Mouse (Mus musculus): ENCODE measurements around the gene Gm20721. TPM values are rescaled to one million over a fixed set of nuclear protein-coding genes. Genes with fewer than 3 reads are reported as not detected.

Gene Gm20721
- polyA plus RNA-seq, 1 experiment from 2014 or later: 8.6 TPM

DNA sequence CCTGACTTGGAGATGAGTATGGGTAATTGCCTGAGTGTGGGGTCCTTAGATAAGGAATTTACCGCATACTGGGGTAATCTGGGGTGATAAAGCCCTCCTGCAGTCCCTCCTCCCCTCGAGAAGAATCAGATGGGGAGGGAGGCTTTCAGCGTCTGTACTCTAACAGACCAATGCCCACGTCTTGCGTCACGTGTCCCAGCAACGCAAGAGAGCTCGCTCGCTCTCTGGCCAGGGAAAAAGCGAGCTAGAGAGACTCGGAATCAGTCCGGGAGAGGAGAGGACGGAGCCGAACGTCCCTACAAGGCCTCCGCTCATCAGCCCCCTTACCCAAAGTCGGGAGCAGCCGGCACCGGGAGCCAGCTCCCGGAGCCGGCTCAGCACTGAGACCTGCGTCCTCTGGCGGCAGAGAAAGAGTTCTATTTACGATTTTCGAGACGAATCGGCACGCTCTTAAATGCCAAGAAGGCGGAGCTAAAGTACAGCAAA is 49.4 kb downstream of the Gm20721 start:
- DNase-seq (ENCODE audit: low spot score) (peak; percentile 70), ATAC-seq (ENCODE audit: low FRiP score) (no peak)
- peaks cover 41% of the 10 kb centered on the region for H3K27me3 ChIP-seq (ENCODE audit: control insufficient read depth, insufficient read depth, low read length)
- no peak overlapping the region for H3K27ac ChIP-seq
- no peak overlapping the region for H3K9ac ChIP-seq
- peak overlapping the region; percentile 5; the same call in 1 of the 2 replicates for H3K4me3 ChIP-seq (replicated peaks; ENCODE audit: low read length)
- peaks cover 9% of the 10 kb centered on the region; the same call in 1 of the 2 replicates for H3K4me1 ChIP-seq (replicated peaks; ENCODE audit: control insufficient read depth, insufficient read depth, low read length)
- no peaks in the 10 kb centered on the region for H3K36me3 ChIP-seq (replicated peaks; ENCODE audit: control insufficient read depth, insufficient read depth)
- H3K4me2 ChIP-seq (replicated peaks): peak overlapping the region; percentile 60
- WGBS: 56% methylated on average over 29 of the region's 29 CpGs
- H3K9me3 ChIP-seq (ENCODE audit: control insufficient read depth, low read length): peaks cover 65% of the 10 kb centered on the region

DNA sequence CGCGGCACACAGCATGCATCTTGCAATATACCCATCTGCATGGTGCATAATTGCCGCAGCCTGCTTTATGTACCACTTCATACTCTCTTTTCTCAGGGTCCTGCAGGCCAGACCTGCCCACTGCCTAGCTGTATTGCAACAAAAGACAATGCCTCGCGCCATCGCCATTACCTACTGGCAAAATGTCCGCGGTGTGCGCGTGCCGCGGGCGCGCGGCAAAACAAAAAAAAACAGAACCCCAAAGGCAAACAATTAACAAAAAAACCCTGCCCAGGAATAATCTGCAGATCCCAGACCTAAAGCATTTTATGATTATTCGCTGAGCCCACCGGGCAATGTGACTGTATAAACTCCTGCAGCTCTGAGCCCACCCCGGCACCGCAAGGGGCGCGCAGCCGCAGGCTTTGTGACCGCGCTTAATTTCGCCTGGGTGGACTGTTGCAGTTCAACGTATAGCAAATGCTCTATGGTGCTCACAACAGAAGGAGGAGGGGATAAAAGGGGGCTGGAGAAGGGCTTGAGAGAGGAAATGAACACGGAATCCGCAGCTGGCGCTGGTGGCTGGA is 50.5 kb downstream of the Gm20721 start:
- peak overlapping the region; percentile 60 for H3K4me2 ChIP-seq (replicated peaks)
- peak overlapping the region; percentile 49 for H3K4me3 ChIP-seq (replicated peaks; ENCODE audit: low read length)
- H3K36me3 ChIP-seq (replicated peaks; ENCODE audit: control insufficient read depth, insufficient read depth): no peaks in the 10 kb centered on the region
- ATAC-seq (ENCODE audit: low FRiP score) (no peak), DNase-seq (ENCODE audit: low spot score) (no peak)
- peaks cover 16% of the 10 kb centered on the region for H3K4me1 ChIP-seq (replicated peaks; ENCODE audit: control insufficient read depth, insufficient read depth, low read length)
- 49% methylated on average over 29 of the region's 29 CpGs for WGBS
- H3K27ac ChIP-seq: no peak overlapping the region
- H3K9ac ChIP-seq: peak overlapping the region; percentile 8
- H3K27me3 ChIP-seq (ENCODE audit: control insufficient read depth, insufficient read depth, low read length): peaks cover 38% of the 10 kb centered on the region
- peaks cover 65% of the 10 kb centered on the region for H3K9me3 ChIP-seq (ENCODE audit: control insufficient read depth, low read length)

DNA sequence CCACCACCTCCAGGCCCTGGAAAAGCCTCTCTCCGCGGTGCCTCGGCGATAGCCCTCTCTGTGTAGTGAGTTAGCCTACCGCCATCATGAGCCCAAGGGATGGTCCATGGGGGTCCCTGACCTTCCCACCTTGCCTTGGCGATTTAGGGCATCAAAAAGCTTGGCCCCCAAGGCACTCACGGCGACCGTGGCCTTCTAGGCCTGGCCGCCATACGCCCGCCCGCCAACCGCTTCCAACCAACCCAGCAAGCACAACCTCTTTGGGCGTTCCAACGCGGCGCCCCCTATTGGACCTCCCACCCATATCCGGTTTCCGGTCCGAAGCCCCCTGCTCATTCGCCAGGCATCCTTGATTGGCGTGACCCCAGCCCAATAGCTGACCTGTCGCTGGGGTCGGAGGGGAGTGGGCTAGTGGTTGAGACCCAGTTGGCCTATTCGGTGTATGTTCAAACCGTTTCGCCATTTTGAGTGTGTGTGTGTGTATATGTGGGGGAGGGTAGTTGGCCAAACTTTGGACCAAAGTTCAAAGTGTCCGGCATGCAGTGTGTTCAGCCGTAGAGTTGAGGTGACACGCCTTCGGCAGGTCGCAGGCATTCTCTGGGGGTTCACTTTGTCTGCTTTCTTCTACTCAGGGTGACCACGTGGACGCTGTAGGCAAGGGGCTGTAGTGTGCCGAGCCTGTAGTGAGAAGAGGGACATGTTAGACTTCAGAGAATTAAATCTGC is 51.2 kb downstream of the Gm20721 start:
- Histone ChIP-seq H3K27me3 (ENCODE audit: control insufficient read depth, insufficient read depth, low read length) (peaks cover 32% of the 10 kb centered on the region), H3K27ac (peak overlapping the region; percentile 82), H3K9me3 (ENCODE audit: control insufficient read depth, low read length) (peaks cover 59% of the 10 kb centered on the region), H3K9ac (peak overlapping the region; percentile 71), H3K4me1 (replicated peaks; ENCODE audit: control insufficient read depth, insufficient read depth, low read length) (peaks cover 22% of the 10 kb centered on the region), H3K4me3 (replicated peaks; ENCODE audit: low read length) (peak overlapping the region; percentile 49), H3K4me2 (replicated peaks) (peak overlapping the region; percentile 60), H3K36me3 (replicated peaks; ENCODE audit: control insufficient read depth, insufficient read depth) (no peaks in the 10 kb centered on the region)
- peak; percentile 91 for ATAC-seq (ENCODE audit: low FRiP score)
- 52% methylated on average over 36 of the region's 36 CpGs for WGBS
- peak; percentile 86 for DNase-seq (ENCODE audit: low spot score)

DNA sequence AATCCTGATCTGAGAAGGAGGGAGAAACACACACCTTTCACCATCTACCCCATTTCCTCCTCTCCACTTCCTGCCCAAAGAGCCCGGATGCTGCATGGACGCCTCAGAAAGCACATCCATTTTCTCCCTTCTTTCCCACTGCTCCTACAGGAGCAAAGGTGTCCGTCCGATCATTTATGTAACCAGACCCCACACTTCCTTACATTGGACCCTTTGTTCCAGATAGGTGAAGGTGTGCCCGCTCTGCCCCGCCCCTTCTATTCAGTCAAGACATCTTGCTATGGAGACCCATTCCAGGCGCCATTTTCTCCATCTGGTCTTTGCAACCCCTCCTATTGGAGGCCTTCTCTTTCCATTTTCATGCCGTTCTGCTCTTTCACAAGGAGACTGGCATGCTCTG is 52.1 kb downstream of the Gm20721 start:
- H3K4me1 ChIP-seq (replicated peaks; ENCODE audit: control insufficient read depth, insufficient read depth, low read length): peaks cover 27% of the 10 kb centered on the region
- ATAC-seq (ENCODE audit: low FRiP score) (no peak), DNase-seq (ENCODE audit: low spot score) (peak; percentile 57)
- peak overlapping the region; percentile 71 for H3K9ac ChIP-seq
- H3K4me2 ChIP-seq (replicated peaks): peak overlapping the region; percentile 44
- H3K27me3 ChIP-seq (ENCODE audit: control insufficient read depth, insufficient read depth, low read length): peaks cover 23% of the 10 kb centered on the region
- peaks cover 50% of the 10 kb centered on the region for H3K9me3 ChIP-seq (ENCODE audit: control insufficient read depth, low read length)
- H3K4me3 ChIP-seq (replicated peaks; ENCODE audit: low read length): peak overlapping the region; percentile 49
- WGBS: 55% methylated on average over 8 of the region's 8 CpGs
- no peaks in the 10 kb centered on the region for H3K36me3 ChIP-seq (replicated peaks; ENCODE audit: control insufficient read depth, insufficient read depth)
- H3K27ac ChIP-seq: peak overlapping the region; percentile 82

DNA sequence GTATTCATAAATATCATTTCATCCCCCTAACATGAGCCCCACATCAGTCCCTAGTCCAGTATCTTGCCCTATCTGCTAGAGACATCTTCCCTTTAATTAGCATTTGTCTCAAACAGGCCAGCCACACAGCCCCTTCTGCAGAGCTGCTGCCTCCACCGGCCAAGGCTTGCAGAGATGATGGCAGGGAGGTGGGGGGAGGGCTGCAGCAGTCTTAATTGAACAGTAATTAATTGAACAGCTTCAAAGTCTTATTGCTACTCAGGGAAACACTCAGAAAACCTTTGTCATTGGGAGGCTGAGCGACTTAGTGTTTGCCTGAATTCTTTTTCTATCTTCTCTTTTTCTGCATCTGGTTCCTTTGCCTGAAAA is 54.9 kb downstream of the Gm20721 start:
- Histone ChIP-seq H3K9ac (peak overlapping the region; percentile 61), H3K36me3 (replicated peaks; ENCODE audit: control insufficient read depth, insufficient read depth) (peaks cover 2% of the 10 kb centered on the region; the same call in 1 of the 2 replicates), H3K4me1 (replicated peaks; ENCODE audit: control insufficient read depth, insufficient read depth, low read length) (peaks cover 27% of the 10 kb centered on the region), H3K27me3 (ENCODE audit: control insufficient read depth, insufficient read depth, low read length) (peaks cover 23% of the 10 kb centered on the region), H3K27ac (peak overlapping the region; percentile 38), H3K4me2 (replicated peaks) (peak overlapping the region; percentile 74), H3K4me3 (replicated peaks; ENCODE audit: low read length) (peak overlapping the region; percentile 33), H3K9me3 (ENCODE audit: control insufficient read depth, low read length) (peaks cover 22% of the 10 kb centered on the region)
- no peak for DNase-seq (ENCODE audit: low spot score)
- WGBS: 41% methylated on average over 2 of the region's 2 CpGs
- ATAC-seq (ENCODE audit: low FRiP score): no peak

DNA sequence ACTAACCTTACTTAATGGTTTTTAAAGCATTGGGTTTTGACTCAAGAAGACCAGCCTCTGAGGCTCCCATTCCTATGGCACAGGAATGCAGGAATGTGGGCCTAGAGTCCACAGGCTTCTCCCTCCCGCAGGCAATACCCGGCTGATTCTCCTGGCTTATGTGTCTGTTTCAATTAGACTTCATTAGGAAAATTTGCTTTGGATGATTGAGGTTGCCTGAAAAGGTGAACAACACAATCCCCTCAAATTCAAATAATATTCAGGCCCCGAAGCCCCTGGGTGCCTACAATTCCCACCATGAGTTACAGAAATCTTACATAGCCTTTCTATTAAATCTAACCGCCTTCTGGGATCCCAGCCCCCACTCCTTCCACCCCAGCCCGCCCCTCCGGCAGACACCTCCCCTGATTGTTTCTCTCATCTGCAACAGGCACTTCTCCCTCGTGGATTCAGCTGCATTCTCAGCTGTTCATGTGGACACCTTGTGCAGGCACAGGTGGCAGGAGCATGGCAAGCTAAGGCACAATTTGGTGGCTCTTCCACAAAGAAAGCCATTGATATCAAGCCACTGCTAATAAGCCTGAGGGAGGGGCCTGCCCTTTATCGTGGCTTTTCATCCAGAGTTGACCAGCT is 55.4 kb downstream of the Gm20721 start:
- peaks cover 28% of the 10 kb centered on the region for H3K27me3 ChIP-seq (ENCODE audit: control insufficient read depth, insufficient read depth, low read length)
- H3K4me2 ChIP-seq (replicated peaks): peak overlapping the region; percentile 74
- 0 out of 2 replicates have a peak overlapping the region, but pooled peaks have one; percentile 38 for H3K27ac ChIP-seq
- peaks cover 20% of the 10 kb centered on the region for H3K9me3 ChIP-seq (ENCODE audit: control insufficient read depth, low read length)
- H3K4me3 ChIP-seq (replicated peaks; ENCODE audit: low read length): peak overlapping the region; percentile 33
- DNase-seq (ENCODE audit: low spot score): no peak
- 53% methylated on average over 8 of the region's 8 CpGs for WGBS
- H3K4me1 ChIP-seq (replicated peaks; ENCODE audit: control insufficient read depth, insufficient read depth, low read length): peaks cover 27% of the 10 kb centered on the region
- H3K36me3 ChIP-seq (replicated peaks; ENCODE audit: control insufficient read depth, insufficient read depth): peaks cover 7% of the 10 kb centered on the region
- peak overlapping the region; percentile 61 for H3K9ac ChIP-seq
- ATAC-seq (ENCODE audit: low FRiP score): no peak

DNA sequence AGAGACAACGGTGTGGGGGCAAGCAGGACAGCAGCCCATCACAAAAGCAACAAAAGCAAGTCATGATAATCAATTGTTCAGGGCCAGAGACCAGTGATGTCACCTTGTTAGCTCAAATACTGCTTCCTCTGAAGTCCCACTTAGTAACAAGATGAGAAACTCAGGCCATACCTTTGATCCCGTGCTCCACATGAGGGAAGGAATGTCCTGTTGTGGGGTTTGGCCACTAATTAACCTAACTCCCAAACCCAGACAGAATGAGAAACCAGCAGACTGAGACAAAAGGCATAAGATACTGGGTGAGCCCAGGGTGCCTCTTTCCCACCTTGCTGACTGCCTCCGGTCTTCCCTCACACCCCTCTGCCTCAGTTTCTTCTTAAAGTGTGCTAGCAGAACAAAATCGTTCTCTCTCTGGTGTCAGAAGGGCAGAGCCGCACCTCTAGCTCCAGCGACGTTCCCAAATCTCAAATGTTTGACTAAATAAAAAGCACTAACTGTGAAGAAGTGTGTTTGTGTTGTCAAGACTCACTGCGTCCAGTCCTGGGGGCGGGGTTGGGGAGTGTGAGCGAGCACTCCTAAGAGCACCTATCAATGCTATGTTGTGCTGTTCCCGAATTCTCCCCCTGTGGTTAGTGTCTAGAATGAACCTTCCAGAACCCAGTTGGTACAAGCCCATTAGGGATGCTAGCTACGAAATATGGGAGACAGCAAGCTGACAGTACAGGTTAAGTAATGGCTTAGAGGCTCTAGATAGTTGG is 57.7 kb downstream of the Gm20721 start:
- Histone ChIP-seq H3K27me3 (ENCODE audit: control insufficient read depth, insufficient read depth, low read length) (peaks cover 51% of the 10 kb centered on the region), H3K4me1 (replicated peaks; ENCODE audit: control insufficient read depth, insufficient read depth, low read length) (peaks cover 27% of the 10 kb centered on the region), H3K9me3 (ENCODE audit: control insufficient read depth, low read length) (peaks cover 23% of the 10 kb centered on the region), H3K4me2 (replicated peaks) (no peak overlapping the region), H3K4me3 (replicated peaks; ENCODE audit: low read length) (no peak overlapping the region), H3K36me3 (replicated peaks; ENCODE audit: control insufficient read depth, insufficient read depth) (peaks cover 30% of the 10 kb centered on the region), H3K27ac (no peak overlapping the region), H3K9ac (no peak overlapping the region)
- 52% methylated on average over 12 of the region's 12 CpGs for WGBS
- DNase-seq (ENCODE audit: low spot score): no peak
- no peak for ATAC-seq (ENCODE audit: low FRiP score)

DNA sequence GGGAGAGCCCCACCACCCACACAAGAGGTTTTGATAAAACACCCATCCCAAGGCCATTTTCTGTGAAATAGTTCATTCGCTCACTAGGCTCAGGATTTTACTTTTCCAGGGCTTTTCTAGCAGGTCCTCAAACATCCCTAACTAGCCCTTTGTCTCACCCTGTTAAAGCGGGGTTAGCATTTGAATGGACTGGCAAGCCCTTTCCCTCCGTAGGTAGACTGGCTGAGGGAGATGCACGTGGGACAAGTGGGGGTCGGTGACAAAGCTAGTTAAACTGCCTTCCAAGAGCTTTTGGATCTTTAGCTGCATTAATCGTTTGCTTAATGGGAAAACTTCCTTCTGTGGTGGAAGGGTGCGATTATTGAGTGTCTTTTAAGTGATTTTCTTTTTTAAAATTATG is 58.6 kb downstream of the Gm20721 start:
- Histone ChIP-seq H3K36me3 (replicated peaks; ENCODE audit: control insufficient read depth, insufficient read depth) (peaks cover 36% of the 10 kb centered on the region), H3K4me1 (replicated peaks; ENCODE audit: control insufficient read depth, insufficient read depth, low read length) (peaks cover 23% of the 10 kb centered on the region), H3K27me3 (ENCODE audit: control insufficient read depth, insufficient read depth, low read length) (peaks cover 58% of the 10 kb centered on the region), H3K4me3 (replicated peaks; ENCODE audit: low read length) (no peak overlapping the region), H3K4me2 (replicated peaks) (no peak overlapping the region), H3K9ac (no peak overlapping the region), H3K27ac (no peak overlapping the region), H3K9me3 (ENCODE audit: control insufficient read depth, low read length) (peaks cover 23% of the 10 kb centered on the region)
- no peak for DNase-seq (ENCODE audit: low spot score)
- 25% methylated on average over 7 of the region's 7 CpGs for WGBS
- no peak for ATAC-seq (ENCODE audit: low FRiP score)
